Mouse (Mus musculus) adrenal gland, postnatal 14 days (tissue): ENCODE measurements around the gene Sapcd2. TPM values are rescaled to one million over a fixed set of nuclear protein-coding genes. Genes with fewer than 3 reads are reported as not detected.
"Not testable (repeated sequence)": the region's sequence is repeated elsewhere in the genome, so short reads cannot be mapped to it uniquely, and the experiment has no call there.

Experiments used
- DNase-seq: peaks from one replicate; pipeline ENCODE4 v3.0.0; 2021; ENCODE audit warnings: mixed read lengths
- total RNA-seq: library from RNA; stranded (reverse); gene quantifications from 2 replicates; pipeline ENCODE4 v1.2.3, GENCODE M21; 2021

Gene Sapcd2
- total RNA-seq, 1 experiment from 2014 or later, result 3.4 TPM

DNA sequence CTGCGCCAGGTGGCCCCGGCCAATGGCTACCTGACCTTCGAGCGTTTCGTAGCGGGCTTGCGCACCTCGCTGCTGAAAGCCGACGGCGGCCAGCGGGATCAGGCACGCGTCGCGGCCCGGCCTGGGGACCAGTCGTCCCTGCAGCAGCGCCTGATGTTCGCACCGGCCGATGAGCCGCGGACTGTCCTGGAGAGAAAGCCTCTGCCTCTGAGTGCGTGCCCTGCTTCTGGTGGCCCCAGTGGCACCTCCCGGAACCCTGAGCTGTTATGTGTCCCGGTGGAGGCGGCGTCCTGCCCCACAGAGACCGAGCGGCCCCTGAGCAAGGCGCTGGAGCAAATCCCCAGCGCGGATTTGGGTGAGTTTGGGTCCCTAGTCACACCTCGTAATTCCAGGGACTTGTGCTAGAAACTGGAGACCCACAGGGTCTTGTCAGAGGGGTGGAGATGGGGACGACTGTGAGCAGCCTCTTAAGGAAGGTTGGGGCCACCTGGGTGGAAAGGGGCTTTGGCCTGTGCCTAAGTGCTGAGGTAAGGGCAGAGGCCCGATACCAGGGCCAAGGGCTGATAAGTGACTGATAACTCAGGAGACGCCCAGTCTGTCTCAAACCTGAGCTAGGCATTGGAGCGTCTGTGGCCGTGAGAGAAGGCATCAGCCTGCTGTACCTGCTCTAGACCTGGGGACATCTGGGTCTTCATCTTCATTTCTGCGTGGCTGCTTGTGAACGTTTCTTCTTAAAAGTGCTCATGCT lies 697 bp downstream of the Sapcd2 start:
- DNase-seq, result no peak

DNA sequence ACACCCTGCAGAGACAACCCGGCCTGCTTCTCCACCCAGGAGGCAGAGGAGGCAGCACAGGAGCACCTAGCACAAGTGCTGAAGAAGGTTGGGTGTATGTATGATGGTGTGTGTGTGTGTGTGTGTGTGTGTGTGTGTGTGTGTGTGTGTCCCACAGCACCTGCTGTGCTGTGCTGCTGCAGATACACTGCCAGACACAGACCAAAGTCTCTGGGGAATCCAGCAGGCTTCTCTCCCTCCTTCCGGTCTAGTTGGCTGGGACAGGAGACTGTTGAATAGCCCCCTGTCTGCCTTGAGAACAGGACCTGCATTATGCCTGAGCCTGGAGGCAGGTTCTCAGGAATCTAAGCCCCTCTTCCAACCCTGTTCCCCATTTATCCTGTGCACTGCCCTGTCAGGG lies 1.3 kb downstream of the Sapcd2 start:
- no peak for DNase-seq

DNA sequence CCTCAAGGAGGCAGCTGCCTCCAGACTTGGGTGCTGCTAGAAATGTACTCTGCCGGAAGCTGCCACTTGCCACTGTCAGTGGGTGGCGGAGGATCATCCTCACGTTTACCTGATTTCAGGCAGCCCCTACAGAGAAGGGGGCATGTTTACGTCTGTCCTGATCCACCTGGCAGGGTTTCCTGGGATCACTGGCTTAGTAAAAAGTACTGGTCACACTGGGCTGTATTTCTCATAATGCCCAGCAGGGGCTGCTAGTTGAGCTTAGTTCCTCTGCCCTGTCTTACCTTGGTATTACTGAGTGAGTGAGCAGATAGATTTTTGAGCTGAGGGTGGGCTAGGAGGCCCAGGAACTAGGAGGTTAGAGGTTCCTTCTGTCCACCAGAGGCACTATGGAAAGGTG lies 4.5 kb downstream of the Sapcd2 start:
- peak; percentile 59 for DNase-seq

DNA sequence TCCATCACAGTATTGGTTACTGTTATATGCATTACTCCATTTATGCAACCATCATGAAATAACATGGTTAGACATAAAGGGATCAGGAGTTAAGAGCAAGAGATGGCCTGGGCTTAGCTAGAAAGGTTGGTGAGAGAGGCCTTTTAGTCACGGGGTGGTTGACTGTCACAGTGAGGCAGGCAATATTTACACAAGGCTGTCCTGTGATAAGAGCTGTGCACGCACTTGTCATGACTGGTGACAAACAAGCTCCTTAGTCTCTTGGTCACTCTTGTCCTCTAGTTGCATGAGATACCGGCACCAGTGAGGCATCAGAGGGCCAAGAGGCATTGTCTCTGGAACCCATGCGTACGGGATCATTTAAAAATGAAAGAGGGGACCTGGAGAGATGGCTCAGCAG lies 12.4 kb downstream of the Sapcd2 start:
- DNase-seq, result no peak

DNA sequence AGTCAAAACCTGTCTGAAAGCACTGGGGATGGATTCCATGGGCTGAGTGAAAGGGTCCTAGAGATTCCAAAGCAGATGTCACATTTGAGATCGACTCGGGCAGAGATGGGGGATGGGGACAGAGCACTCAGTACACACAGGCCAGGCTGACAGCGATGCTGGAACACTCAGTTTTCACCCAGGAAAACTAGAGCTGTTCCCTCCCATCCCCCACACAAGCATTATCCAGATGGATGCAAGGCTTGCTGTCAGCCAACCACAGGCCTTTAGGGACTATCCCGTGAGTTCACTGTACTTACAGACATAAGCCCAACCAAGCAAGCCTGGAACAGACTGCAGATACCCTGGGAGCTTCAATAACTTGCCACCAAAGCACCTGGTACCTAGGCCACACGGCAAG lies 19.1 kb downstream of the Sapcd2 start:
- DNase-seq, result no peak

DNA sequence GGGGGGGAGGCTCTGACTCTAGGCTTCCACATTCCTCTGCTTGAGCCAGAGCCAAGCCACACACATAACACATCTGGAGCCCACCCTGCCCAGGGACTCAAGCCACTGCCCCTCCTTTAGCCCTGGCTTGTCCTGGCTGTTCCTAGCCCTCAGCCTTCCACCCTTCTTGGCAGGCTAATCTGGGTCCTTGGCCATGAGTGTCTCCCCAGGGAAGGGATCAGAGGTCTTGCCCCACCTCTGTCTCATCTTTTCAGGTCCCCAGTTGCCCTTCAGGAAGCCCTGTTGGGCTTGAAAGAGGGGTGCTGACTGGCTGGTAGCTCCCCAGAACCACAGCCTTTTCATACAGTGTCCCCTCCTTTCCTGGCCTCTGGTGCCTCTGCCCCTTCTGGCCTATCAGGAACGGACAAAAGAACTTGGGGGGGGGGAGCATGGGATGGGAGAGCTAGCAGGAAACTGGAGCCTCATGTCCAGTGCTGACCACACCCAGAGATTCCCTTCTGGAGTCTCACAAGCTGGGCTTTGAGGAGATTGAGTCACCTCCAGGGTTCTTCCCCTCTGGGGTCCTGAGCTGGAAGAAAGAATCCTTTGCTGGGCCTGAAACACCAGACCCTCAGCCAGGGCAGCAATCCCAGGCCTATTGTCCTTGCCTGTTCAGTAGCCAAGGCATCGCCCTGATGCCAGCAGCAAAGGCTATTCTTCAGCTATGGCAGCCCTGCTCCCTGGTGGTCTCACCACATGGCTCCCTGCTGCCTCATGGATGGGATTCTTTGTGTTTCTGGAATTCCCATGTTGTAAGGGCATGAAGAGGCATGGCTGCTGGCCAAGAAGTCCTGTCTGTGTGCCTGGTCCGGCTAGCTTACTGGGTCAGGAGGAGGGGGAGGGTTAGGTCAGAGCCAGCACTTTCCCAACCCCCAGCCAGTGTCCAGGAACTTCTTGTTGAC lies 22.4 kb downstream of the Sapcd2 start:
- DNase-seq, result peak; percentile 37

DNA sequence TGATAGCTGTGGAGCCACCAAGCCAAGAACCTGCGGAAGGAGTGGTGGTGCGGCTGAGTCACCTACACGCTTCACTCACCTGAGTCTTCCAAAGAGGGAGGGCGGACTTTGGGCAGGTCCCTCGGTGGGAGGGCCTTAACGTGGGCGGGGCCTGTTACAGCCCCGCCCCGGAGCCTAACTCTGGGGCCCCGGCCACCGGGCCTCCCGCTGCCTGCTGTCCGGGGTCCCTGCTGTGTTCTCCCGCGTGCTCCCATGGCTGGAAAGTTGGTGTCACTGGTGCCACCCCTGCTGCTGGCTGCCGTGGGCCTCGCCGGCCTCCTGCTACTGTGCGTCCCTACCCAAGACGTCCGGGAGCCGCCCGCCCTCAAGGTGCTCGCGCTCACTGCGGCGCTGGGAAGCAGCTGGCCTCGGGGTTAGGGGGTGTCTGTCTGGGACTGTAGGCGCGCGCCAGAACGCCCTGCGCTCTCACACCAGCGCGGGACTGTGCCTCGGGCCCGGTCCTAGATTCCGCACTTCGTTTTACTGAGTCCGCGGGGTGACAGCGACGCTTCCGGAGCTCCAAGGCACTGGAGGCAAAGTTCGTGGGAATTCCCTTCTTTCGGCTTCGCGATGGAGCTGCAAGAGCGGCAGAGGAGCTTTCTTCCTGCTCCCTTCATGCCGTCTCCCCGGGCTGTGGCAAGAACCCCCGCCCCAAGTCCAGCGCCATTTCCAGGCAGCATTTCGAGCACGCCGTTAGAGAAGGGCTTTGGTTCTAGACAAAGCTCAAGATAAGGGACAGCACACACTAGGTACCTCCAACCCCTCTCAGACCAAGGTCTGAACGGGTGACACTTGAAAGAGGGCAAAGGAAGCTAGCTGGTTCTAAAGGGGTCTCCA lies 23.8 kb downstream of the Sapcd2 start, which contains the start of gene Entpd2:
Gene Entpd2 (plus strand): TSS at position 154 of the 876 bp plus-strand sequence.
- DNase-seq, result peak; percentile 61

DNA sequence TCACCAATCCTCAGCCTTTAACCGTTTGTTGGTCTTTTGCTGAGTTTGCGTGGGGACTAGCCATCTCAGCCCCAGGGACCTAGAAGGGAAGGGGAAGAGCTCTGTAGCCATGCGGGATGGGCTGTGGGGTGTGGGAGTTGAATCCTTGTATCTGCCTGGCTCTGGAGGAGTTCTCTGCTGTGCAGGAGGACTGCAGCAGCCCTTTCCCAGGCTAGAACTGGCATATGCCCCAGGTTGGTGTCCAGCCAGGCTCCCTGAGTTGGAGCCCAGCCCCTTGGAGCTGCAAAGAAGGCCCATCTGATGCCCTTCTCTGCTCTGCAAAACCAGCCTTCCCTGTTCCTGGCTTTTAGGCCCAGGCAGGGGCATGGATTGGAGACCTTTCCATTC lies 24.5 kb downstream of the Sapcd2 start:
- peak; percentile 17 for DNase-seq

DNA sequence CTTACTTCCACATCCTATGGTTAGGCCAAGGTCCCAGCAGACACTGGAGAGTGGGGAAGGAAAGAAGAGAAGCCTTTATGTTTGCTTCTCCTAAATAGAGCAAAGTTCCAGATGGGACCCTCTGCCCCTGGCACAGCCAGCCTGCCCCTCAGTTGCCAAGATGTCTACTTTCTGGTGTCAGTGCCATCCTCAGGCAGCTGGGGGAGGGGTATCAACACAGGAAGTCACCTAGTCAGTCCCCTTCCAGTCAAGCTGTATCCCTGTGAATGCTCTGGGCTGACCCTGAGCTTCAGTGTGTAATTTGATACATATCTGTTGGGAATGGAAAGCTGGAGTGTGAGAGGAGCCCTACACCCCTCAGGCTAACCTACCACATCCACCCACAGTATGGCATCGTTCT lies 24.9 kb downstream of the Sapcd2 start:
- DNase-seq, result no peak

DNA sequence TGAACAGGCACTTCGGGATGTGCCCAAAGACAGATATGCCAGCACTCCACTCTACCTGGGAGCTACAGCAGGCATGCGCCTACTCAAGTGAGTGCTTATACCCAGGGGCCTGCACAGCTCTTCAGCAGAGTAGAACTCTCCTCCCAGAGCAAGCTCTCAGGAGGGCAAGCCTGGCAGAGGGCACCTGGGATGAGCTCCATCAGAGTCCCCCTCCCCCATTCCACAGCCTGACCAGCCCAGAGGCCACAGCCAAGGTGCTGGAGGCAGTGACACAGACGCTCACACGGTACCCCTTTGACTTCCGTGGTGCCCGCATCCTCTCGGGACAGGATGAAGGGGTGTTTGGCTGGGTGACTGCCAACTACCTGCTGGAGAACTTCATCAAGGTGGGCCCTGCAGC lies 25.9 kb downstream of the Sapcd2 start:
- DNase-seq, result no peak

DNA sequence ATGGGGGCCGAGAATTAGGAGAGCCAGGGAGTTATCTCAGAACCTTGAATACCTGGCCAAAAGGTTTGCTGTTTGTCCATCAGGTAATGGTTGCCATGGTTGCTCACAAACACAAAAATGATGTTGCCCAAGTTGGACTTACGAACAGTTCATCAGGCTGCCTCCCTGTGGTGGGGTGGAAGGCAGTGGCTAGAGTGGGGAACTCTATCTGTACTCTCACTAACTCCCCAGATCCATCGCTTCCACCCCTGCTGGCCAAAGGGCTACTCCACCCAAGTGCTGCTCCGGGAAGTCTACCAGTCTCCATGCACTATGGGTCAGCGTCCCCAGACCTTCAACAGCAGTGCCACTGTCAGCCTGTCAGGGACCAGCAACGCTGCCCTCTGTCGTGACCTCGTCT lies 26.9 kb downstream of the Sapcd2 start, which contains the start of gene Npdc1:
Gene Npdc1 (plus strand): TSS at position 301 of the 400 bp plus-strand sequence.
- DNase-seq, result no peak

DNA sequence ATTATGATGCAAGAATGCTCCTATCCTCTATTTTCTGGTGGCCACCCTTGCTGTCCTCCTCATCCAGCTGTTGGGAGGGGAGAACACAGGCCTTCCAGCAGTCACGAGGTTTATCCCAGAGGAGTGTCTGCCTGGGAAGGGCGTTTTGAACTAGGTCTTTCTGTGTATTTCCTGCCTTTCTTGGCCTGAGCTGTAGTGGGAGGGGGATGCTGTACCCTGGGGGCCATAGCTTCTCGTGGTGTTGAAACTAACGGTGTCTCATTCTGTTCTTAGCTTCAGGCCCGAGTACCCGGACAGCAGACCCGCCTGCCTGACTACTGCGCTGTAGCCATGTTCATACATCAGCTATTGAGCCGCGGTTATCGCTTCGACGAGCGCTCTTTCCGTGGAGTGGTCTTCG lies 28.2 kb downstream of the Sapcd2 start:
- DNase-seq, result no peak

DNA sequence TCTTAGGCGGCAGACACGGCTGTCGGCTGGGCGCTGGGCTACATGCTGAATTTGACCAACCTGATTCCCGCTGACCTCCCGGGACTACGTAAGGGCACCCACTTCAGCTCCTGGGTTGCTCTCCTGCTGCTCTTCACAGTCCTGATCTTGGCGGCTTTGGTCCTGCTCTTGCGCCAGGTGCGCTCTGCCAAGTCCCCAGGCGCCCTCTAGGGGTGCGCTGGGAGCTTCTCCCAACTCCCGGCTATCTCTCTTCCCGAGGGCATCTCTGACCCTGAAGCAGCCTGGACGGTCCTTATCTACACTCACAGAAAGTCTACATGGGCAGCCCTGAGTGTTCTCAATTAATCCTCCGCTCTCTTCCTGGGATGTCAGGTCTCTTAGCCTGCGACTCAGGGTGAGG lies 28.6 kb downstream of the Sapcd2 start:
- DNase-seq, result peak; percentile 80

DNA sequence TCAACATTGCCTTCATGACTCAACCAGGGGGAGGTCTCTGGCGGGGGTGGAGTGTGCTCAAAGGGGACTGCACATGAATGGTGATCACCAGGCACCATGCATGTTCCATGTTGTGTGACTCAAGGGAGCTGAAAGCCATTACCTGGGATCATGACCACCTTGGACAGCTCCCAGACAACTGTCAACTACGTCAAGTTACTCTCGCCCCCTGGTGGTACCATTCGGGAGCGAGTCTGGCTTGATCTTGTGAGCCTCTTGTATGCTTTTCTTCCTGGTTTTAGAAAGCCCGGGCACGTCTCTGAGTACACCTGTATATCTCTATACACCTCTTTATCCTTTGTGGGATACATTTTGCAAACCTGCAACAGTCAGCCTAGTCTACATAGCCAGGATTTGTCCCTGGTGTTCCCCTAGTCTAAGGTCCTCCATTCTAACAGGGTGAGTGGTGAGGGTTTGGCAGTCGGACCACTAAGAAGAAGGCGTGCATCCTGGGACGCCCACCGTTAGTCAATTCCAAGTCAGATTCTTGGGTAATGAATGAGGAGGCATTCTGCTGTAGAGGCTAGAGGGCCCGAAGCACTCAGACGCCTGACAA lies 30.4 kb downstream of the Sapcd2 start:
- peak; percentile 88 for DNase-seq

DNA sequence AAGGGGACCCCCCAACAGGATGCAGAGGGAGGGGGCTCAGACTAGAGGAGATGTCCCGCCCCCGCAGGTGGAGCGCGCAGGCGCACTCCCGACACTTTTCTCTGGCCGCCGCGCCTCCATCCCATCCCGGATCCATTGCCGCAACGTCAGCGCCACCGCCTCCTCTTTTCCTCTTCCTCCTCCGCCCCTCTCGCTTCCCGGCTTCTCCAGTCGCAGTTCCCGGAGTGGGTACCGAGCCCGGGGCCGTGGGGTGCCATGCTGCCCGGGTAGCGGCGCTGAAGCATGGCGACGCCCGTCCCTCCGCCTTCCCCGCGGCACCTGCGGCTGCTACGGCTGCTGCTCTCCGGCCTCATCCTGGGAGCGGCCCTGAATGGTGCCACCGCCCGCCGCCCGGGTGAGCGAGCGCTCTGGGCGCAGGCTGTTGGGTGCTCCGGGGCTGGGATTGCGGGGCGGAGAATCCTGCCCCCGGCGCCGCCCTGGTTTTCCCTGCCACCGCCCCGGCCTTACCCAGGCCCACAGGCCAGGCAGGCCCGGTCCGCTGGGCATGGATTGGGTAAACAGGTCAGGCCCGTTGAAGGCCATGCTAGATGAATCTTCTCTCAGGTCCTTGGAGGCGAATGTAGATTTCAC lies 31.0 kb downstream of the Sapcd2 start:
- peak; percentile 79 for DNase-seq

DNA sequence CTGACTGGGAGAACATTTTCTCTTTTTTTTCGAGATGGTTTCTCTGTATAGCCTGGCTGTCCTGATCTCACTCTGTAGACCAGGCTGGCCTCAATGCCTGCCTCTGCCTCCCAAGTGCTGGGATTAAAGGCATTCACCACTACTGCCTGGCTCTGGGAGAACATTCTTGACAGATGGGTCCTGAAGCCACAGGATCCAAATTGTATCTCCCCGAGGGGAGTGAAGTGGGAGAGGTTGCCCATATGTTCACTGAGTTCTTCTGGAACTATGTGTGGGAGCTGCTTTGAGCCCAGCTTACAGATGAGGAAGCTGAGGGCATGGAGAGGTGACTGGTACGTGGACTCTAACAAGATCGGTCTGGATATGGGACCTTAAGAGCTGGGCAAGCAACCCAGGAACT lies 31.9 kb downstream of the Sapcd2 start:
- DNase-seq, result no peak

DNA sequence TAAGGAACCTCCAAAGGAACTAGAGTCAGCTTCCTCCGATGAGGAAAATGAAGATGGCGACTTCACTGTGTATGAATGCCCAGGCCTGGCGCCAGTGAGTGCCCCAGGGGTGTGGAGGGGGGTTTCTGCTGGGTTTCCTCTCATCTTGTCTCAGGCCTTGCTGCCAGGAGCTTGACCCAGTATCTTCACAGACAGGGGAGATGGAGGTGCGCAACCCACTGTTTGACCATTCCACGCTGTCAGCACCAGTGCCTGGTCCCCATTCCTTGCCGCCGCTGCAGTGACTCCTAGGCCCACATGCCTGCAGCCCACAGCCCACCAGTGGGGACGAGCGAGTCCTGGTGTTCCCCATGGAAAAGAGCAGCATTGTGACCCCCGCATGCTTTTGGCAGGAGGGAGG lies 36.8 kb downstream of the Sapcd2 start:
- DNase-seq, result no peak

DNA sequence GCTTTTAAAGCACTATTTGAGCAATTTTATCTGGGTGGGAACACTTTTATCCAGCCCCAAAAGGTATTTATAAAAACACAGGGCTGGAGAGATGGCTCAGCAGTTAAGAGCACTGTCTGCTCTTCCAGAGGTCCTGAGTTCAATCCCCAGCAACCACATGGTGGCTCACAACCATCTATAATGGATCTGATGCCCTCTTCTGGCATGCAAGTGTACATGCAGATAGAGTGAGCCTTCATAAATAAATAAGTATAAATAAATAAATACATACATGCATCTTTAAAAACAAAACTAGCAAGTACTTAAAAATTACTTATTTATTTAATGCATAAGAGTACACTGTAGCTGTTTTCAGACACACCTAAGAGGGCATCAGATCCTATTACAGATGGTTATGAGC lies 41.3 kb downstream of the Sapcd2 start:
- not testable (repeated sequence) for DNase-seq

DNA sequence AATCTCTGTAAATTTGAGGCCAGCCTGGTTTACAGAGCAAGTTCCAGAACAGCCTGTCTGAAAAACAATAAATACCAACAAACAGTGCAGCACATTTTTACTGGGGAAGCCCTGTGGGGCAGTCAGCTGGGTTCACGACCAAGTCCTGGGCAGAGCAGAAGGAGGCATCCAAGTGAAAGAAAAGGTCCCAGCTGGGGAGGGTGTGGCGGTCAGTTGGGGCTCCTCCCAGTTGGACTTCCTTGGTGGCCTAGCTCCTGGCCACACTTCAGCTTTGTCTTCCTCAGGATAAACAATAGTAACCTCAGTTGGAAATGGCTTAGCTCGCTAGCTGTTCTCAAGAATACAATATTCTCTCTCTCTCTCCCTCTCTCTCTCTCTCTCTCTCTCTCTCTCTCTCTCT lies 45.3 kb downstream of the Sapcd2 start:
- peak; percentile 40 for DNase-seq

DNA sequence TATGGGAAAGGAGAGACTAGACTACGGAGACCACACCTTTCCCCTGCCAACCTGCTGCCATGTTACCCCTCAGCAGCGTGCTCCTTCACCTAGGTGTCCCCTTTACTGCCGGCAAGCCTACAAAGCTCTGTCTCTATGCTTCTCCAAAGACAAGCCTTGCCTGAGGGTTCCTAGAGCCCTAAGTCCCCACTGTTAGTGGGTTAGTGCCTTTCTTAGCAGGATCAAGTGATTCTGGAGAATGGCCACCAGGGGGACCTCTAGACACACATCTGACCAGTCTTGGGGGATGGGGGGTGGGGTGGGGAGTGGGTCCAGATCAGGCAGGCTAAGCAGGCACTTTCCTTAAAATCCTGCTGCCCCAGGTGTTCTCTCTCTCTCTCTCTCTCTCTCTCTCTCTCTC lies 49.8 kb downstream of the Sapcd2 start:
- DNase-seq, result peak; percentile 68
